Mouse (Mus musculus) fat pad, adult 2 months (tissue): ENCODE data around the gene Orc3.

Experiments used
- DNase-seq: peaks from one replicate; pipeline ENCODE4 v3.0.0-alpha.2; 2011; ENCODE audit warnings: low read depth, low spot score; ENCODE audit errors: extremely low read depth

Orc3 gene

DNA sequence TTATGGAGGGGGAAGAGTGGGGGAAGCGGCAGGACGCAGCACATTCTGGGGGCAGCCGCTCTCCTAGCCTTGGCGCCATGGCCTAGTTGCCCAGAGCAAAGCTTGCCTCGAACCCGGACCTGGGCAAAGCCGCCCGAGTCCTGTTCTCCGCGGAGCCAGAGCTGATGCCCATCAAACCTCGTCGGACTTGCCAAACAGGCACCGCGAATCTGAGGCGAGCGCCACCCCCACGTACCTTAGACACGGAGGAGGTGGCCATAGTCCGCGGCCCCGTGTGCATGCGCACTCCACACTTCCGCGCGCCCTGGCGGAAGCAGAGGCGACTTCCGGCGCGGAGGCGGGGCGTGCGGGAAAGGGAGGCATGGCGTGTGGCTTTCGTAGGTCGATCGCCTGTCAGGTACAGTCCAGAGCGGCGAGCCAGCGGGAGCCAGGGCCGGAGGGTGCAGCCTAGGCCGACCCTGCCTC lies at the start of gene Orc3, which contains the start of gene Rars2:
TSS of gene Orc3 (minus strand) at position 315 of the 465 bp plus-strand sequence.
TSS of gene Rars2 (plus strand) at position 328 of the 465 bp plus-strand sequence.
- no peak for DNase-seq

- DNase-seq, result no peak
Measured at GRCm38 (mm10) chr4:34661927-34662326, 47.2 kb upstream of the Orc3 start.

- no peak for DNase-seq
Measured at GRCm38 (mm10) chr4:34661514-34661913, 46.8 kb upstream of the Orc3 start.

DNA sequence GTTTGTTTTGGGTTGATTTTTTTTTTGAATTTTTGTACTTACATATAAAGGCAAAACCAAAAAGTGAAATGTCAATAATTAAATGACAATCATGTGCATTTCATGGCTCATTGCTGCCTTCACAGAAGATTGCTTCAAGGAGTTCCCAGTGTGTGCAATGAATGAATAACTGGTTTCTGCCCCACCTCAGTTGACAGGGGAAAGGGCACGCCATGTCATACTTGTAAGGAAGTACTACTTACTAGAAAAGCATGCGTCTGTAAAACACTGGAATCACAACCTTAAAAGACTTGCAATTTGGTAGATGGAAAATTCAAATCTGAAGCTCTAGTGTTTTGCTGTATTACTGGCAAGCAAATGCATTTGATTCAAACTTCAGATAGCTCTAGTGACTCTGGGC lies 44.3 kb upstream of the Orc3 start:
- no peak for DNase-seq

GRCm38 (mm10) chr4:34656101-34656500 lies 41.4 kb upstream of the Orc3 start:
- no peak for DNase-seq

DNA sequence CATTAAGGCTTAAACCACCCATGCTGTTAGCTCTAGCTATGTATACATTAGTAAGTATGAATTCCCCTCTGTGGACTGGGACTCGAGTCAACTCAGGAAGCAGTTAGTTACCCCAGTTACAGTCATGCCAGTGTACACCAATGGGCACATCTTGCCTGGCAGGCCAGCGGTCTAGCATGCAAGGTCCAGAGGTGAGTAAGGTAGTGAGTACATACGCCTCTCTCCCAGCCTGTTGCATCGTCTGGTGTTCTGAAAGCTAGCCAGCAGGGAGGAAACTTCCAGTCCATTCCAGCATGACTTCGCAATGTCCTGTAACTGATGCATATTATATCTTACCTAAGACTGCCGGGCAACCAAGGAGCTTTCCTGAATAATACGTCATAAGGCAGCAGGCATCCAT lies 38.4 kb upstream of the Orc3 start:
- DNase-seq, result no peak

DNA sequence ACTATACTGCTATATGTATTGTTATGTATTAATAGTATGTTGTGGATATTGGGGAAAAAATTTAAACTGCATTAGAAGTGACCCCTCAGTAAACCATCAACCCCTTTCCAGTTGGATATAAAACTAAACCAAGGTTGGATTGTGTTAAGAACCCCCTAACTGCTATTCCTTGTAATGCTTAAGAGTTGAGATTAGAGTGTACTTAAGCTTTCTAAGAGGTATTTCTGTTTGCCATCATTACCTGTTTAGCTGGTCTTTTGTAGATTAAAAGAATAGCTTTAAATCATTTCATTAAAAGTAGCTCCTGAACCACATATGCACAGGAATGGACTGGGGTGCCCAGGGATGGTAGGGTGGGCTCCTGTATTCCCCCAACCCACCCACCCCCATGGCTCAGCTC lies 30.0 kb upstream of the Orc3 start:
- DNase-seq, result no peak

DNA sequence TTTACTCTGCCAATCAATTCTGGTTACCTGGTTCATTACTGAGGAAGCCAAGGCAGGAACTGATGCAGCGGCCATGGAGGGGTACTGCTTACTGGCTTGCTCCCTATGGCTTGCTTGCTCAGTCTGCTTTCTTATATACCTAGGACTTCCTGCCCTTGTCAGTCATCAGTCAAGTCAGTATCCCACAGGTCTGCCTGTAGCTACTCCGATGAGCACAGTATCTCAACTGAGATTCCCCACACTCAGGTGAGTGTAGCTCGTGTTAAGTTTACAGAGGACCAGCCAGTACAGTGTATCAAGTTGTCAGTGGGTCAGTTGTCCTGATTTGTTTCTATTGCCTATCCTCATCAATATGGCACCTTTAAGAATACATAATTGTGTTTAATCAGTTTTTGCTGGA lies 26.0 kb upstream of the Orc3 start:
- DNase-seq, result no peak

DNA sequence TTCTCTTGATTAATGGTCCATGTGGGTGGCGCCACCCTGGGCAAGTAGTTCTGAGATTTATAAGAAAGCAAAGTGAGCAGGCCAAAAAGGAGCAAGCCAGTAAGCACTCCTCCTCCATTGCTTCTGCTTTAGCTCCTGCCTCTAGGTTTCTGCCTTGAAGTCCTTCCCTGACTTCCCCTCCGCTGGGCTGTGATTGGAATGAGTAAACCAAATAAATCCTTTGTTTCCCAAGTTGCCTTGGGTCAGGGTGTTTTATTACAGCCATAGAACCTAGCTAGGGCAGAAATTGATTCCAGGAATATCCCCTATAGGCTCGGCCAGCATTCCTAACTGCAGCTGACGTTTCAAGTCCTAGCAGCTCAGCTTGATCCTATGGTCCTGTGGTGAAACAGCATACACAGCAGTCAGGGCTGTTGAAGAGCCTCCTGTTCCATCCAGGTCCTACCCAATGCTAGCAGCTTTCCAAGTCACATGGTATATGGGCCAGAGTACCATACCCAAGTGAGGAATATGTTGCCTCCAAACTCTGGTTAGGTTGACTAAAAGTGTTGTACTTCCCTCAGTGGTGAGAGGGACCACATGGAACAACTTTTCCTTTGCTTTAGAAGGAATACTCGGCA lies 25.1 kb upstream of the Orc3 start:
- DNase-seq, result no peak

DNA sequence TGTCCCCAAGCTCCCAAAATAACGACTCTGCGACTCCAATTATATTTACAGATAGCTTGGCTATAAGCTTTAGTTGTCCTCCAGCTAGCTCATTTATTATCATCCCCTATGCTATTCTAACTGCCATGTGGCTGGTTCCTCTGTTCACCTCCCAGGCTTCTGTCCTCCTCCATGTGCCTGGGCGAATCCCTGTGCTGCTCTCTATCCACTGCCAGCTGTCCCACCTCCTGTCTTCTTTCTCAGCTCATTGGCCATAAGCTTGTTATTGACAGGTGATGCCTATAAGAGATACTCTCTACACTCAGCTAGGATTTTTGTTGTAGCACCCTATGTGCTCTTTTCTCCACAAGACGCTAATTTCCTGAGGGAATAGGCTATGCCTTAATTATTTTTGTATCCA lies 23.1 kb upstream of the Orc3 start:
- no peak for DNase-seq

DNA sequence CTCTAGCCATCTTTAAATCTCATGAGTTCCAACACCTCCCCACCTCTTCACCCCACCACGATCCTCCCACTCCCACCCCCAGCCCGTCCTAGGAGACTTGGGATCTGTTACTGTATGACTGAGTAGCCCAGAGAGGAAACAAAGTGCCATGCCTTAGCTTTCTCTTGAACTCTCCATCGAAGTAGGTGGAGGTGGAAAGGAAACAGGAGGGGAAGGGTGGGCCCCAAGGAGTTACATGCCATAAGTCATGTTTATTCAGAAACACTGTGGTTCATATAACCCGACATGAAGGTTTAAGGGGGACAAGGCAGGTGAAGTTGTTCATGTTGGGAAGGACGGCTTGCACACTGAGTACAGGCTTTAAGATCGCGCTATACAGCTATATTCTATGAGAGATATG lies 22.6 kb upstream of the Orc3 start:
- DNase-seq, result no peak

DNA sequence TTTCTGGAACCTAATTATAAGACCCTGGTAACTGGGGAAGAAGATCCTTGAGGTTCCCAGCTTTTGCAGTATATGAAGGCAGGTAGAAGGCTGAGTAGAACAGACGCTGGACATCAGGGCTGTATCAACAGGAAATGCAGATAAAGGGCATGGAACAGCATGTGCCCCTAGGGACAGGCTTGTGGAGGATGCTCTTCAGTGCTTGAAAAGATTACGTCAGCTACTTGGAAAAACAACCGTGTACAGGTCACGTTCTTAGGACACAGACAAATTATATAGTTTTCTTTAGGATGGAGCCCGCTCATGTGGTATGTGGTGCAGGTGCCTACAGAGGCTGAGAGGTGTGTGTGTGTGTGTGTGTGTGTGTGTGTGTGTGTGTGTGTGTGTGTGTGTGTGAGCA lies 21.3 kb upstream of the Orc3 start:
- DNase-seq, result no peak

DNA sequence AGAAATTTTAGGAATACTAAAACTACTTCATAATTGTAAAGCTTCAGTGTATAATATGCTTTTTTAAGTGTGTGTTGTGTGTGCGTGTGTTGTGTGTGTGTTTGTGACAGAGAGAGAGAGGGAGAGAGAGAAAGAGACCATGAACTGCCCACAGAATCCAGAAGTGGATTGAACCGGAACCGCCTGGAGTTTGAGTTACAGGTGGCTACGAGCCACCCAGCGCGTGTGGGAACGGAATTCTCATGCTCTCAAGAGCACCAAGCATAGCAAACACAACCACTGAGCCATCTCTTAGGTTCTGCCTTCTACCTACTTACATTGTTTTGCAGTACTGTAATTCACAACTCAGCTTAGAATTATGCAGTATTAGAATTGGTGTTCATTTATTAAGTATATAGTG lies 19.4 kb upstream of the Orc3 start:
- no peak for DNase-seq

GRCm38 (mm10) chr4:34629956-34630355 lies 15.2 kb upstream of the Orc3 start:
- no peak for DNase-seq

DNA sequence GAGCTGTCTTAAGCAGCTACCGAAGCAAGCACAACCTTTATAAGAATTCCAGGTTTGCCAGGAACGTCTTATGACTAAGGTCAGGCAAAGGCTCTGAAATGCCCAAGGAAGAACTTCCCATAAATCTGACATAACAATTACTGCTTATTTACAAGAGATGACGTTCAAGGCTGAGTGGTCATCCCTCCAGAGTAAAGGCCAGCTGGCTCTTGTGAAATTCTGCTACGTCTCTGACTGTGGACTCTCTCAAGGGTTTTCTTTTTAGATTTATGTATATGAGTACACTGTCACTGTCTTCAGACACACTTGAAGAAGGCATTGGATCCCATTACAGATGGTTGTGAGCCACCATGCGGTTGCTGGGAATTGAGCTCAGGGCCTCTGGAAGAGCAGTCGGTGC lies 11.7 kb upstream of the Orc3 start:
- no peak for DNase-seq

- no peak for DNase-seq
Measured at GRCm38 (mm10) chr4:34625556-34625955, 10.8 kb upstream of the Orc3 start.

DNA sequence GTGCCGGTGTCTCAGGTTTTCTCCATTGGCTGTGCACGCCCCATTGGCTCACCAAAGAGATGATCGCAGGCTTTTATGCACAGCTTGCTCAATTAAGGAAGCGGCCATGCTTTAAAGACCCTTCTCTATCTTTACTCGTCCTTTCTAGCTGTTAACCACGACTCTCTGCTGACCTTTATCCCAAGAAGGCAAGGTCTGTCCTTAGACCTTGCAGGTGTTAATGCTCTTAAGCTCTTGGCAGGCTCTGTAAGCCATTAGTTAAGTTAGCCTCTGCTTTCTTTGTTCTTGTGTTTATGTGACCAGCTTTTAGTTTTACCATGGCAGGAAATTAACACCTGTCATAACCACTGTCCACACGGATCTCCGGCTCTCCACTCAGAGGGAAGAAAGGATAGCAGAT lies 1.4 kb upstream of the Orc3 start:
- no peak for DNase-seq

DNA sequence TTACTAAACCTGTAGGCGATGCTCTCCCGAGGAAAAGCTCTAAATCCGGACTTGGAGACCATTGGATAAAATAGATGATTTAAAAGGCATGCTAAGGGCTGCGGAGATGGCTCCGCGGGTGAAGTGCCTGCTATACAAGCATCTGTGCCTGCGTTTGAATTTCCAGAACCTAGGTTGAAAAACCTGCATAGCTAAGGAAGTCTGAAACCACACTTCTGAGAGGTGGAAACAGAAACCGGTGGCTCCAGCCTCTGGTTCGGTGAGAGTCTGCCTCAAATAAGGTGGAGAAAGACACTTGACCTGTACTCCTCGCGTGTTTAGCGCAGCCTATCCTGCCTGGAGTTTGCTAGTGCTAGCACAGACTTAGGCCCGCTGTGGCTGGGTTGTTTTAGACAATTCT lies 559 bp upstream of the Orc3 start:
- DNase-seq, result no peak

DNA sequence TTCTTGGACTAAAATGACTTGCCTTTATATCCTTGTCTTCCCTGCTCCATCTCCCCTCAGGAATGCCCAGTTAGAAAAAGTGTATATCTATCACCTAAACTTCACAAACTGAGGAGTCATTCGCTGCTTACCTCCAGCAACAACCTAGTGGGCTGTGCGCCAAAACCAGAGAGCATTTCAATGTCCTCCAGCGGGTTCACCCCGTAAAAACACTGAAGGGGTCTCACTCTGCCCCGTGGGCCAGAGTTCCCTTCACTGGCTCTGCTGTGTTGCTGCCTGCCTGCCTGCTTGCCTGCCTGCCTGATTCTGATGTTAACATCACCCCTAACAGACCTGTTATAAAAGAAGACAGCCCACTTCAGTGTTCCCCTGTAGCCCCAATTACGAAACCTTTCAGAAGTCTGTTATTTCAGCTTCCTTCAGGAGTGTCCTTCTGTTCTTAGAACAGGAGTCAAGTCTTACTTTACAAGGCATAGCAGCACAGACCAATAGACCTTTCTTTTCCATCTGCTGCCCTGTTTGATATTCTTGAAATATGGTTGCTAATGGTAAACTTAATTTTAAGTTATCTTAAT lies 1.1 kb downstream of the Orc3 start:
- DNase-seq, result no peak

DNA sequence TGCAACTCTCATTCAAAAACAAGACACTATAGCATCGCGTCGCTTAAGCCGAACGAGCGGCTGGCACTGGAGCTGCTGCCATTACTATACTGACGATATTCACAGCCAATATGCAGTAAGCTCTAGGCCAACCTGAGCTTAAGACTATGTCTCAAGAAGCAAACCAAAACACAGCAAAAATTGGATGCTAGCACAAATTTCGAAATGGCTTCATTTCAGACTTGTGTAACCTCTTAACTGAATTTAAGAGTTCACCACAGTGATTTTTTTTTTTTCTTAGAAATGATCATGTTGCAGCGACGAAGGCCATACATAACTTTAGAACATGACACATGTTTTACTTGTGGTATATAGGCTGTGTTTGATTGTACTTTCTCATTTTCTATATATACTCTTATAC lies 8.1 kb downstream of the Orc3 start:
- DNase-seq, result peak; percentile 79

GRCm38 (mm10) chr4:34603123-34603522 lies 11.6 kb downstream of the Orc3 start:
- DNase-seq, result no peak

DNA sequence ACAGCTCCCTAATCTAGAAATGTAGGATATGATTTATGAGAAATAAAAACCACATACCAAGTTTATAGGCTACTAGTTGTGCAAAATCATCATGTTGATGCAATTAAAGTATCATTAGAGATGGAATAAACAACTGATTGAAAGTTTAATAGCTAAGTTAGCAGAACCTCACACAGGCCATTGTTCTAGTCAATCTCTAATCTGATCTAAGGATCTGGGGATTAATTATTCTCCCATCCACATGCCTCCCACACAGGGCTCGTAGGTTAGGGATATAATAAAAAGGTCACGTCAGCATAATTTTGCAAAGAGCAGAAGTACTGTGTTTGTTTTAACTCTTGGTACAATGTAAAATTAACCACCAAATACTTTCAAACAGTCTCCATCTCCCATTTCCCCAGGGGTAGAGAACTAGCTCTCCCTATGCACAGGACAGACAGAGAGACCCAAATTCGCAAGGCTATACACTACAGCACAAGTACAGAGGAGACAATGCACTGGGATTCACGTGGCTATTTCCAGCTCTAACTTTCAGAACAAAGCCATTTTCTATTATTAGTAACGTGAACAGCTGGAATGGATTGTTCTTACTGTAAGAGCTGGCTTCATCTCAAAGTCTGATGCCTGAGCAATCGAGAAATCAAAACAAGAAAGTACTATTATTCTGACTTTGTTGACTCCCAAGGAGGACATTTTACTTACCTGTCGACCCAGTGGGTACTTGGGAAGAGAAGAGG lies 29.7 kb downstream of the Orc3 start:
- peak; percentile 55 for DNase-seq
